Mouse (Mus musculus) lung, postnatal 10 days (tissue): ENCODE data around the gene A430078G23Rik.

Experiments used
- DNase-seq: peaks from one replicate; pipeline ENCODE4 v3.0.0; 2021

Gene A430078G23Rik

DNA sequence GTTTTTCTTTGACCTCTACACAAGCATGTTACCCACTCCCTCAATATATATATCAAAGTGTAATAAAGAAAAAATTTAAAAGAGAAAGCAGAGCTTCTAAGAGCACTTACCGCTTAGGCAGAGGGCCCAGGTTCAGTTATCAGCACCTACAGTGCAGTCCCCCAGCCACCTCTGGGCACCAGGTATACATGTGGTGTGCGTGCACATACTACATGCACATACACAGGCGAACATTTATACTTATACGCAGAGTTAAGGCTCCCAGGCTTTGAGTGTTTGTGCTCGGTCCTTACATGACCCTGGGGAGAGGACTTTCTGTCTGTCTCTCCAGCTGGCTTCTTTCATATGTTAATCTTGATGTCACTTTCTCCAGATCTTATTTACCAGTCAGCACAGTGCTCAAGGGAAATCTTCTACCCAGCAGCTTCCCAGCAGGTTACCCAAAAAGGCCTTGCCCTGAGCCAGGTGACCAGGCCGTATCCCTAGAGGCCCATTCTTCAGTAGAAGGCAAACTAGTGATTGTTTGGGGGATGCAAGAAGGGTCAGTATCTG is 61.5 kb downstream of the A430078G23Rik start:
- DNase-seq = no peak

DNA sequence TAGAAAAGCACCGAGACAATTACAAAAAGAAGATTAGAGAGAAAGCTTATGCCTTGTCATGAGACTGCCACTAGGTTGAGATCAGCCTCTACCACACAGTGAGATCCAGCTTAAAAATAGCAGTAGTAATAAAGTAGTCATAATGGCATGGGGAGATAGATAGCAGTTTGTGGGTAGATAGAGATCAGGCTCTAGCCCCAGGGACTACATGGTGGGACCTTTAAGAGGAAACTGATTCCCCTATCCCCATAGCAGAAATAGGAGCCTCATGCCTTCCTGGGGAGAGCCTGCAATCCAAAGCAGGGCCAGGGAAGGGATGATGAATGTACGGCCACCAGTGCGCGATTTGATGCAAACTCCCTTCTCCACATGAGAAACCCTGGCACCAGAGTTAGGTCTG is 62.0 kb downstream of the A430078G23Rik start:
- no peak for DNase-seq

- DNase-seq = no peak
These were observed 62.4 kb downstream of the A430078G23Rik start for GRCm38 (mm10) chr8:3415661-3416060.

DNA sequence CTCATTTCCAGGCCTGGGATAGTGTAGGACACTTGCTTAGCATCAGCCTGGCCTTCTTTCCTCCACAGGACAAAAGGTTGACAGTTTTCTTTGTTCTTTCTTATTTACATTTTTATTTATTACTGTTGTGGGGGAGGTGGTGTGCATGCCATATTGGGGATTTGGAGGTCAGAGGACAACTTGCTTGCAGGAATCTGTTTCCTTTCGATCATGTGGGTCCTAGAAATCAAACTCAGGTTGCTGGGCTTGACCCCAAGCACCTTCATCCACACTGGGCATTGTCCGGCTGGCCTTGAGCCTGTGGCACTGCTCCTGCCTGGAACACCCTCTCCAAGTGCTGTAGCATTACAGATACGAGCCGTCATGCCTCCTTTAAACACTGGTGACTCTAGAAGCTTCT is 63.6 kb downstream of the A430078G23Rik start:
- no peak for DNase-seq

GRCm38 (mm10) chr8:3417455-3417854 is 64.2 kb downstream of the A430078G23Rik start:
- DNase-seq = no peak

- DNase-seq = peak; percentile 46
These were observed 64.9 kb downstream of the A430078G23Rik start for GRCm38 (mm10) chr8:3418101-3418500.

DNA sequence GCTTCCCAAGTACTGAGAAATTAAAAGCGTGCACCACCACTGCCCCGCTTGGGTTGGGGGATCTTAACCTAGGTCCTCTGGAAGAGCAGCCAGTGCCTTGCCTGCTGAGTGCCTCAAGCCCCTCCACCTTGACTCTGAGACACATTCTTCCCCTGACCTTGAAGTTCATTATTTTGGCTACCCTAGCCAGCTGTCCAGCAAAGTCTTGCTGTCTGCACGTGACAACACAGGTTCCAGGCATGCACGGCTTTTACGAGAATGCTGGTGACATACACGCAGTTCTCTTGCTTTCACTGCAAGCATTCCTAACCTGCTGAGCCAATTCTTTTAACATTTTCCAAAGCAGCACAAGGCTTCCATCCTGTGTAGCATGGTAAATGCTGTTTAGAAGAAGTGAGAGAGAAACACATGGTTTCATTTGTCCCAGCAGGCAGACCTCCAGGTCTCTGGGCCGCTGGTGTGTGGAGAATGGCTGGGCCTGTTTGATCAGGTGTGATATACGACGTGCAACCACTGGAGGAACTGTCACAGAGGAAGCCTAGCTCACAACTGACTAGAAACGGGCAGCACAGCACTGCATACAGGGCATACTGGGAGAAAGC is 67.0 kb downstream of the A430078G23Rik start:
- DNase-seq = no peak

GRCm38 (mm10) chr8:3421507-3421906 is 68.3 kb downstream of the A430078G23Rik start:
- DNase-seq = no peak

DNA sequence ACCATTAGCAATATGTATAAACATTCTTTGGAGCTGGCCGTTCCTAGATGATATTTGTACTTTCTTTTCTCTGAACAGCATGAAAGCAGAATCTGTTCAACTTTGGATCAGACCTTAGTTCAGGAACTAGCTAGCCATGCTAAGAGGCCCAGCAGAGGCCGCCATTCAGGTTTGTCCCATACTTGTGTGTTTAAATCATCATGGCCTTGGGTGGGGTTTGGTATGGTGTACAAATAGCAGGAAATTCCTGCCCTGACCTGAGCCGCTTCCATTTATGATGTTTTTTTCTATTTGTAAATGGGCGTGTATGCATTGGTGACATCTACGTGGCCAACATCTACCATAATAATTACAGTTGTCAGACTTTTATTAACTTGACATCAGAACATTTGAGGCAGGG is 72.0 kb downstream of the A430078G23Rik start:
- no peak for DNase-seq

DNA sequence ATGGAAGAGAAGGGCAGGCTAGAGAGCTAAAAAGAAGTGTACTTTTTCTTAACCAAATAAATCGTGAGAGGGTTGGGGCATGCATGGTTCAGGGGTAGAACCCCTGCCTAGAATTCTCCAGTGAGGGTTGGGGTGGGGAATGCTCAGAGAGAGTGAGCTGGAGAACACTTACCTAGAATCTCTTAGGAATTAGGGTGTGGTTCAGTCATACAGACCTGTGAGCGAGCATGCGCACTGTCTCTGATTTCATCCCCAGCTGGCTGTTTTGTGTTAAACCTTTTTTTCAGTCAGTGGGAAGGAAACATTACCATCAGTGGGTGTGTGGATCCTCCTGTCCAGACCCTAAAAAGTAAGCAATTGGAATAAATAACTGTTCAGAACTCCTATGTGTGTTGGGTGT is 73.0 kb downstream of the A430078G23Rik start:
- no peak for DNase-seq

- no peak for DNase-seq
These were observed 75.2 kb downstream of the A430078G23Rik start for GRCm38 (mm10) chr8:3428426-3428825.

- peak; percentile 53 for DNase-seq
These were observed 76.8 kb downstream of the A430078G23Rik start for GRCm38 (mm10) chr8:3429966-3430365.

GRCm38 (mm10) chr8:3431113-3431512 is 77.9 kb downstream of the A430078G23Rik start:
- no peak for DNase-seq

- no peak for DNase-seq
These were observed 83.3 kb downstream of the A430078G23Rik start for GRCm38 (mm10) chr8:3436492-3436891.

DNA sequence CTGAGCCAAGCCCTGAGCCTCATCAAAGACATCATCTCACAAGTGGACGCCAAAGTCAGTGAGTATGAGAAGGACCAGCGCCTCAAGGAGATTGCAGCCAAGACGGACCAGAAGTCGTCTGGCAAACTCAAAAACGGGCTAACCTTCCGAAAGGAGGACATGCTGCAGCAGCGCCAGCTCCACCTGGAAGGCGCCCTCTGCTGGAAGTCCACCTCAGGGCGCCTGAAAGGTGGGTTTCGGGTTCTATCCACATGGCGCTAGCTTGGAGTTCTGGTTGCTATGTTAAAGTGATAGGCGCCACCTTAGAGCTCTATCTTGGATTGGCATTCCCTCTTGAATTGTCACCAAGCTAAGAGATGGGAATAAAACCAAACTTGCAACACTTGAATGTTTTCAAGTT is 86.3 kb downstream of the A430078G23Rik start:
- DNase-seq = no peak
